Mouse (Mus musculus): ENCODE results near the gene Taf3.
A peak's percentile ranks its signal among the peaks of the same experiment; 100 is the strongest.

The Taf3 gene

DNA sequence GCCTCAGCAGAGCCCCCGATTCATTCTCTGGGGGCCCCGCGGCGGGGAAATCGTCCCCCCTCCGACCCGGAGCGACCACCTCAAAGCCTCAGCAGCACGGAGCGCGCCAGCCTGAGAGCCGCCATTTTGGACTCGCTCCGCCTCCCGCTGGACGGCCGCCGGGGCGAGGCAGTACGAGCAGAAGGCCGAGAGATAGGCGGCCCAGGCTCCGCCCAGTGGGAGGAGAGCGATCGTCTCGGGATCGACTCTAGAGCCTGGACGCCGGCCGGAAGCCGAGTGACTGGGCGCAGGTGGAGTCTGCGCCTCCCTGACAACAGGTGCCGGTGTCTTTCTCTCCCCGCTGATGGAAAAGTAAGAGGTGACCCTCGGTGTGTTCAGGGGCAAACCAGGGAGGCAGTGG is at the start of gene Taf3:
Taf3 (minus strand) TSS at position 136 of the 400 bp plus-strand sequence.
- peak; percentile 96 for DNase-seq (ENCODE audit: low read depth, low spot score)

DNA sequence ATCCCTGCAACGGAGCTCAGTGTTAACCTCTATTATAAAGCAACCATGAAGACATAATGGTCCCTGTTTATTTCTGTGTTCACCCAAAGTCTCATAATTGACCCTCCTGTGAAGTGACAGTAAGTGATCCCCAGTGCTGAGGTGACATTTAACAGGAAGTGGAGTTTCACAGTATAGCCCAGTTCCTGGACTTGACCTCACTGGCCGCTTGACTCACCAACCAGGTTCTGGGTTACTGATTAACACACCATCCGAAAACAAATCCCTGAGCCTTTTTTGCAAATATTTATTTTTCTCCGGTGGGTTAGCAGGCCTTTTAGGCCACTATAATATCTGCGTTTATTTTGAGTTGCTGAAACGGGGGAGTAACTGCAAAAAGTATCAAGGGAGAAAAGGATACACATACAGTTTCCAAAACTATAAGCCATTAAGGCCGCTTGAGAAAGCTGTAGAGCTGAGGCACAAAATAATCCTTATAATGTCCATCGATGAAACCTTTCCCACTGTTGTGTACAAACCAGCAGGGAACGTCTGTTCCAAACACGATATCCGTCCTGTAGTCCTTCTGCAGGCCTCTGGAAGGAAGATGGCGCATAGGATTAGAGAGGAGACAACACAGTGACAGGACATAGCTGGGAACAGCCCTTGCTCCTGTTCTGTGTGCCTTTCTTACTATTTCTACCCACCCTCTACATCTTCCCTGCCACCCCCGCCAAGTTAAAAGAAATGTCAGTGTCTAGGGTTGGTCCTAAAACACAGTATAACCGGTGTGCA is 46.1 kb upstream of the Taf3 start:
- DNase-seq (ENCODE audit: low read depth, low spot score) = no peak

DNA sequence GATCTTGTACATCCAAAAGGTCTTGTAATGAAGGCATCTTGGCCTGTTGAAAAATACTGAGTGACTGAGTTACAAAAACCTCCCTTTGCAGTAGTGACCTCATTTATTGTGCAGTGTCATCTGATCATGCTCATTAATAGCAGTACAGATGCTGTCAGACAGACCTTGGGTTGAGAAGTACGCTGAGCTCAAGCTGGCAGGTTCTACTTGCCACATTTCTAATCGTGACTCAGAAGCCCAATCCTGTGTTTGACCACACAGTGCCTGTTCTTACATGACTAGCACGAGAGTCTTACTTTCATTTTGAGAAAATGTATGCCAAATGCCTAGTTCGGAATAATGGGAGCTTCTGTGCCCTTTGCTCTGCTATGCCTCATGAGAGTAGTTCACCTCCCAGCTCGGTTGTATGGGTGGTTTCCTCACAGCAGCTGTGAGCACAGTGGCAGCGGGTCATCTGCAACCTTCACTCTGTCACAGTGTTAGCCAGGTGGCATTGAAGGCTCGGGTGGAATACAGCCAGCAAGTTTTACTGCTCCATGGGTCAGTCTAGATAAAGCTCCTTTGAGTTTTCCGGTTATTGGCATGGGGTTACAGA is 39.0 kb upstream of the Taf3 start:
- DNase-seq (ENCODE audit: low read depth, low spot score) = no peak

DNA sequence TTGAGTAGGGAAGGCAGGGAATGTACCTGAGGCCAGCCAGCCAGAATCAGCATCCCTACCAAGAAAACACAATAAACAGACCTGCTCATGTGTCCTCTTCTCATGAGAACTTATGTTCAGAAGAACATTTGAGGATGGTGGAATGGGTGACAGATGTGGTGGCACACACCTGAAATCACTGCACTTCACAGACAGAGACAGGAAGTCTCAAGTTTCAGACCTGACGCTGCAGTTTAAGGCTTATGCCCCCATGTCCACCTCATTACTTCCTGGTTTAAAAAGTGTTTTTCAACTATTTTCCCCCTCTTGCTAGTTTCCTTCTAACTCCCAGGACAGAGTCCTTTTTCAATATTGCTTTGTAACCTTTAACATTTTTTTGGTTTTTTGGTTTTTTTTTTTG is 34.3 kb upstream of the Taf3 start:
- peak; percentile 20 for DNase-seq (ENCODE audit: low read depth, low spot score)

DNA sequence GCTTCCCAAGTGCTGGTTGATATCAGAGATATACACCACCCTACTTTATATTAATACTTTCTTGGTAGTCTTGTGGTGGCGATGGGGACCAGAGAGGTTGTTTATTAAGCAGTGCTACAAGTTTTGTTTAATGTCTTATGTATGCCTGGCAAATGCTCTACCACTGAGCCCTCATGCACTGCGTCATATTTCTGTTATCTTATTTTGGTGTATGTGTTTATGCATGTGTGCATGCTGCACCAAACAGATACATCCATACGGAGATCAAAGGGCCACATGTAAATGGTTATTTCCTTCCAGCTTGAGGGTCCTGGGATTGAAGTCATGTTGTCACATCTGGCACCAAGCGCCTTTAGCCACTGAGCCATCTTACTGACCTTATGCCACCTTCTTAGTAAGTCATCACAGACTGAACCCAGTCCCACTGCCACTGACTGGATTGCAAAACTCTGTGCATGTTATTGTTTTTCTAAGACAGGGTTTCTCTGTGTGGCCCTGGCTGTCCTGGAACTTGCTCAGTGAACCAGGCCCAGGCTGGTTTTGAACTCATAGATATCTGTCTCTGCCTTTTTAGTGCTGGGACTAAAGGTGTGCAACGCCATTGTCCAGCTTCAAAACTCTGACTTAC is 33.2 kb upstream of the Taf3 start:
- no peak for DNase-seq (ENCODE audit: low read depth, low spot score)

DNA sequence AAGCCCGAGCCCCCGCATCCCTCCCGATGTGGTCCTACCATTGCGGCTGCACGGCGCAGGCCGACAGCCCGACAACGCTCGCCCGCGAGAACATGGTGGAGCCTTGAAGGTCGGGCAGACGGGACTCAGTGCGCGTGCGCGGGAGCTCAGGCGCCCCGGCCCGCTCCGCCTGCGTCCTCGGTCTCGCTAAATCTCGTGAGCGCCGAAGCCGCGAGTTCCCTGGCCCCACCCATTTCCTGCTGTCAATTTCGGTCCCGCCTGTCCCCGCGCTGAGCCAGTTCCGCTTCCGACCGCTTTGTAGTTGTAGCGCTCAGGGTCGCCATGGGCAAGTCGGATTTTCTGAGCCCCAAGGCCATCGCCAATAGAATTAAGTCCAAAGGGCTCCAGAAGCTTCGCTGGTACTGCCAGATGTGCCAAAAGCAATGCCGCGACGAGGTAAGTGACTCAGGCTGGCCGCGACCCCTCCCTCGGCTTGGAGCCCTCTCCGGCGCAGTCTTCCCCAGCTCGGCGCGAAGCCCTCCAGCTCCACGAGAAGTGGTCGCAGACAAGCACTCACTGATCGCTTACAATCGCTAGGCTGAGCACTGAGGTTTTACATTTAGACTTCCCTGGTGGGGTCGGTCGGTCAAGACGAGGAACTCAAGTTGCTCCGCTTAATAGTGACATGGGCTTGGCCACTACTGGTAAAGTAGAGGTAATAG is 32.1 kb upstream of the Taf3 start, which contains the start of the genes Atp5c1 and Kin:
Atp5c1 (minus strand) TSS at position 201 of the 701 bp plus-strand sequence.
Kin (plus strand) TSS at position 284 of the 701 bp plus-strand sequence.
- peak; percentile 99 for DNase-seq (ENCODE audit: low read depth, low spot score)

DNA sequence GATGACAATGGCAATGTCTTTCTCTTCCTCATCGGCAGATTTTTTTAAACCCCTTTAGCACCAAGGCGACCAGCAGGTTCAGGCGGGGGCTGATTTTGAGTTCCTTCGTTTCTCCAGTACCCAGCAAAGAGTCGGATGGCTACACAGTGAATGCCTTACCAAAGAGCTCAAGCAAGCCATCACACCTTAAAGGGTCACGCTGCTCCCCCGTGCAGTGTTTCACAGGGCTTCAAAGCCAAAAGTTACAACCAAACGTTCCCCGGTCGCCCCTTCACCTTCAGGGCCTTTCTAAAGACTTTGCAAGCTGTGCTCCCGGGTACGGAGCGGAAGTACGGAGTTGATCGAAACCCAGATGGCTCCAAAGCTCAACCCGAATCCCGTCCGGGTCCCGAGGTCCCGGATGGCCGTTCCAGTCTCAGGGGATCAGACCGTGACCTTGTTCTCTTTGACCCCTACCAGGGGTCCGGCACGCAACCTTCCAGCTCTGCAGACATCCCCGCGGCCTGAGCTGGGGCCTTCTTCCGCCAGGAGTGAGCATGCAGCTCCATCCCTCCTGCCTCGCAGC is 31.4 kb upstream of the Taf3 start:
- DNase-seq (ENCODE audit: low read depth, low spot score) = no peak

DNA sequence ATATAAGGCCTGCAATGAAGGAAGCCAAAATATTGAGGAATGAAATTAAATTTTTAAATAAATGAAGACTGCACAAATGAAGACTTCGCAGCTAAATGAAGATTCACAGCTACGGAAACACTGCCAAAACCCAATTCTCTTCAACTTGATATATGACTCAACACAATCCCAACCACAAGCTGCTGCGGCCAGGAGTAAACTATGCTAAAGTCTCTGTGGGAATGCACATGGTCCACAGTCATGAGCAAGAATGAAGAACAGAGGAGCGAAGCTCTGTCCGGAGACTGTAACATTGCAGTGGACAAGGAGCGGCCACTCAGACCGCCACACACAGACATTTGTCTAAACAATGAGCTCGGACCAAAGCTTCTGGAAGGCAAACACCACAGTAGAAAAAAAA is 28.3 kb upstream of the Taf3 start:
- DNase-seq (ENCODE audit: low read depth, low spot score) = no peak

DNA sequence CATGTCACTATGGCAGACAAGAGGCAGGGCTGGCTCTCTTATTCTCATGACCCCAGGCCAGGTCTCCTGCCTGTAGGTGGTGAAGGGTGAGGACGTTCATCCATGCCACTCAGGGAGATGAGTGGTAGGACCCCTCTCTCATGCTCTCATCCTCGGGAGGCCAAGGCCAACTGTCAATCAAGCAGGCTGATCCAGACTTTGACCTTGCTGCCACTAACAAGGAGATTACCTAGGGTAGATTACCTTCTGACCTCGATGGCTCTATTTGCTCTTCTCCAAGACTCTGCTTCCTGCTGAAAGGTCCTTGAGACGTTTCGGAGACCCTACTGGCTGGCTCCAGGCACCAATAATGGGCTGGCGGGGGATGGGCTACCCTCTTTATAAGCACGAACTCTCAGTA is 26.1 kb upstream of the Taf3 start:
- DNase-seq (ENCODE audit: low read depth, low spot score) = no peak

DNA sequence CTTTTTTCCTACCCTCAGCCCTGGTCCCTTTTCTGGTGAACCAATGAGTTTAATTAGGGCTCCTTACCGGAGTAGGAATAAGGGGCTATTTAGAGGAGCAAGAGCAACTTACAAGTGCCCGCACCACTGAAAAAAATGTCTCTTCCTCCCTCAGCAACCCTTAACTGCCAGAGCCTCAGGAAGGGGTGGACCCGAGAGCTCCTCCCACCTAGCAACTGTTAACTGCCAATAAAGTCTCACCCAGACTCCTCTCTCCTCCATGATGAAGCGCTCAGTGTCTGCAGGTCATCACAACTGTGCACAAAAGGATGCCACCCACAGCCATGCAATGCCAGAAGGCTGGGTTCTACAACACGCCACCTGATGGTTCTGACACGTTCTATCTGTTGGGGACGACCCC is 23.4 kb upstream of the Taf3 start:
- DNase-seq (ENCODE audit: low read depth, low spot score) = no peak

DNA sequence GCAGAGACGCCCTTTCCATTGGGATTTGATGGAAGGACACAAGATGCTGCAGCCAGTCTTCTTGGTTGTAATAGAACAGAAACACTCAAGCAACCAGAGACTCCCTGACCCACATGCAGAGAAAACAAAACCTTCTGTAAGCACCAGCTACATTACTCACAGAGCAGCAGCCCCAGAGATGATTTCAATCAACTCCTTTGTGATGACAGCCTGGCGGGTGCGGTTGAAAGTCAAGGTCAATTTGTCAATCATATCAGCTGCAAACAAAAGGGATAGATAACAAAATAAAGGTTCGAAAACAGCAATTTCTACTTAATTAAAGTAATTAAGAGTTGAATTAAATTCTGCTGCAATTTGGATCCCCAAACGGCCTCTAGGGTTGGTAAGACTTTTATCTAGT is 10.4 kb upstream of the Taf3 start:
- DNase-seq (ENCODE audit: low read depth, low spot score) = no peak

DNA sequence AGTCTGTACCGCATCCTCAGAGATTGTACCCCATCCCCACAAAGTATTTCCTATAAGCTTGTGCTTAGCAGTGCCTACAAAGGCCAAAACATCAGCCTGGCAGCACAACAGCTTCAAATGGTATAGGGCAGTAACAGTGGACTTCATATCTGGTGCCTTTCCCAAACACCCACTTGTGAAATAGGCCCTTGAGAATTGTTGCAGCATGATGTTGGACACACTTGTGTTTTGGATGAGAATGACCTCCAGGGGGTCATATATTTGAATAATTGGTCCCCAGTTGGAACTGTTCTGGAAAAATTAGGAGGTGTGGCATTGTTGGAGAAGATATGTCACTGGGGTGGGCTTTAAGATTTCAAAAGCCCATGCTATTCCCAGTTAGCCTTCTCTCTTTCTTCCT is 3.6 kb upstream of the Taf3 start:
- DNase-seq (ENCODE audit: low read depth, low spot score) = no peak

DNA sequence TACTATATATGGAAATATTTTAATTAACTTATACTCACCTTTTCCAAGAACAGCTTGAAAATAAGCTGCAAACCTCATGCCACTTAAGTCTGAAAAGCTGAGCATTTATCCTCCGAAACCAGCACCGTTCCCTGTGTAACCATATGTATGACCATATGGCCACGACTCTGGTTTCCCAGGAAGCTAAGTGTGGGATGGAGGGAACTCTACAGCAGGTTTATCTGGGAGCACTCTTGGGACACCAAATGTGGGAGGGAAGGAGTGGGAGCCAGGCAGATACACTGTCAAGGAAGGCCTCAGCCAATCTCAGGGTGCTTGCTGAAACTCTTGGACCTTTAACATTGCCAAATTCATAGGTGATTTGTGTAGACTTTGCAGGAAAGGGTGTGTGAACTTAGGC is 2.5 kb upstream of the Taf3 start:
- DNase-seq (ENCODE audit: low read depth, low spot score) = no peak

DNA sequence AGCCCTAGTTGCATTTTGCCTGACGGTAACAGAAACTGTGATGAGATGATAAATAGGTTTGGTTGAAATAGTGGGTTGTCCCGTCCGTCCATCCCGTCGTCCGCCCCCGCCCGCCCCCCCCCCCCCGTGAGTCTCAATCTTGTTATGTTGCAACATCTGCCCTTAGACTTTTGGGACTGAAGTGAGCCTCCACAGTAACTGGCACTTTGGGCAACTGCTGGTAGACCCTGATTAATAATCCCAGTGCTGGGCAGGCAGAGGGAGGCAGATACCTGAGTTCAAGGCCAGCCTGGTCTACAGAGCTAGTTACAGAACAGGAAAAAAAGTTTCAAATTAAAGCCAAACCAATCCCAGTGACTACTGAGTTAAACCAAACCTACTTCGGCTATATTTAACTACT is 1.1 kb upstream of the Taf3 start:
- no peak for DNase-seq (ENCODE audit: low read depth, low spot score)

DNA sequence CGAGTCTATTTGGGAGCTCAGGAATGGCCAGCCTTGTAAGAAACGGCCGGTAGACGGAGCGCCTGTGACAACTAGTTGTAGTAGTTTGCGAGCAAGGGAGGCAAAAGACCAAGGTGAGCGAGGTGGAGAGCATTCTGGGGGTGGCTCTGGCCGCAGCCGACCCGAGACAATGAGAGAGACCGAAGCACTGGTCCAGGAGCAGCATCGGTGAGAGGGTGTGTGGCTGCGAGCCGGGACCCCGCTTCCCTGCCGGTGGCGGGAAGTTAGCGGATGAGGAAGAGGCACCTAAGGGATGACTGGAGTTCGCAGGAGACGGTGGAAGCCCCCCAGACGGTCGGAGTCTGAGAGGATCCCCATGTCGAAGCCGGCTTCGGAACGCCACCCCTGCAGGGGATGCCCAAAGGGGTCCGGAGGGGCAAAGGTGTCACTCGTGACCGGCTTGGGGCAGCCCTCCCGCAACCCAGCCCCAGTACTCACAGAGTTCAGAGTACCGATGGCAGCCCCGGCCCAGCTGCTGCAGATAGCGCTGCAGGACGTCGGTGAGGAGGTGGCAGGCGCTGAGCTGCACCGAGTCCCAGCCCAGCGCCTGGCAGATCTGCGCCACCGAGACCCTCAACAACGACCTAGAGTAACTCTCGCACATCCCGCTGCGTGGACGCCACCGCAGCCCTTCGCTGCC is 499 bp downstream of the Taf3 start:
- DNase-seq (ENCODE audit: low read depth, low spot score) = peak; percentile 40

DNA sequence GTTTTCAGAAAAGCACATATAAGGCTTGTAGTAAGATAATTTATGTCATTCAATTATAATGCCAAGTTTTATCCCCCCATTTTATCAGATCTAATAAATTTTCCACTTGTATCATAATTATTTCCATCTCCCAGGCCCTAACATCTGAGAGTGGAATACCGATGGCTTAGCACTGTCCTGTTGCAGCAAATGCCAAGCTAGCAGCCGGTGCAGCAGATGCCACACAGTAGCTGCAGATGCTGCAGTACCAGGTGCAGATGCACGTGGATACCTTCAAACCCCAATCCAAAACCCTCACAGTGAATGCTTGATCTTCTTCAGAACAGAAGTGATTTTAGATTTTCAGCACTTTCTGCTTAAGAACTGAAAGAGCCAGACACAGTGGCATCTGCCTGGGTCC is 13.4 kb downstream of the Taf3 start:
- no peak for DNase-seq (ENCODE audit: low read depth, low spot score)

DNA sequence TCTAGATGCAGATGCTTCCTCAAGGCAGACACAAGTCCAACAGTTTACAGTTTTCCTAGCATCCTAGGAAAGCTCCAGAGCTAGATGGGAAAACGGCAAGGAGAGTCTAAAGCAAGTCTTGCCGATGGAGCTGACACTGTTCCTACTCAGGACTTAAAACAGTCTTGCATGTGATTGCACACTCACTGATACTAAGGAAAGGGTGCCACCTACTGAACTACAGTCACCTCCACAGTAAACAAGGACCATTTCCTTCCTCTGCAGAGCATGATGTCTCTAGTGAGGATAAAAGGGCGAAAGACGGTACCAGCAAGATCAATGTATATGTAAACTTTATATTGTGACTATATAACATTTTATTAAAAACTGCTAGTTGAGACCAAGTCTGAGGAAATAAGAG is 14.7 kb downstream of the Taf3 start:
- DNase-seq (ENCODE audit: low read depth, low spot score) = peak; percentile 41

DNA sequence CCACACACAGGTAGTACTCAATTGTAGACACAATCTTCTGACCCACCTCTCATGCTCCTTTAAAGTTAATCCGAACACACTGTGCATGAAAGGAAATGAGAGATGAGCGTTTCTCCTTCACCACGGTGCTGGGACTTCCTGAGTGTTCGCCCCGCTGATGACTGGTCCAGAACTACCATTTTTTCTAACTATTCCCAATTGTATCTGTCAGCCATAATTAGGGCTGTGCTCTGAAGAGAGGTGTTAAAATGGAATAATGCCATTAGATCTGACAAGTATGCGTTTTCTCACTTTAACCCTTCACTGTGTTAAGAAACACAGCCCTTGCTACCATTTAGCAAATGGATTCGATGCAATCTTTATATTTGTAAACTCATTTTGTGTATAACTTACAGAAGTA is 18.6 kb downstream of the Taf3 start:
- DNase-seq (ENCODE audit: low read depth, low spot score) = no peak

DNA sequence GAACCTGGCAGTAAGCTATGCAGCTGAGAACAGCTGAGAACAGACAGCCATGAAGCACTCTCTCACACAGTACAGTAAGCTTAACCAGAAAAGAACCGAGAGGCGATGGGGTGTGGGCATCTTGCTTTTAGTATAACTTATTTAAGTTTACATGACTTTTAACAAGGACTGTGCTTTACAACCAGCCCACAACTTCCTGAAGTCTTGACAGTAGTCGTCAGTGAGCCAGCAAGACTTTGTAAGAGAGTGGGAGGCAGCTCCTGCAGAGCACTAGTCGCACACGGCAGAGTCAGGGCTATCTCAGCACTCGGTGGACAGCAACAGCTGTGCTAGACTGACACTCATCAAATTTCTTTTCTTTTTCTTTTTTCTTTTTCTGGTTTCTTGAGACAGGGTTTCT is 24.1 kb downstream of the Taf3 start:
- peak; percentile 44 for DNase-seq (ENCODE audit: low read depth, low spot score)

DNA sequence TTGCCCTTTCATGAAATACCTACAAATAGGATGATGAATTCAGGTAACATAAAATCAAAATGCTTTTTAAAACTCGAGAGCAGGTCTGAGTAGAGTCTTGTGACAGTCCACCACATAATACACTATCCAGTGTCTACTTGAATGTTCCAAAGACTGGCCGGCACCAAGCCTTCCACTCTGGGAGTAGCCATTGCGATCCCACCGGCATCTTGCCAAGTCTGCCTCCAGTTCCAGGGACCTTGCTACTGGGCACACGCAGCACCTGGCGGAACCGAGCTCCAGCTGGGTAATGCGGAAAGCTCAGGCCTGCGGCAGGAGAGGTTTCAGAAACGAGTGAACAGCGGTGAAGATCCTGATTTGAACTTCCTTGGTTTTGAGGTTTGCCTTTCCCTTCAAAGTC is 27.1 kb downstream of the Taf3 start:
- DNase-seq (ENCODE audit: low read depth, low spot score) = no peak

DNA sequence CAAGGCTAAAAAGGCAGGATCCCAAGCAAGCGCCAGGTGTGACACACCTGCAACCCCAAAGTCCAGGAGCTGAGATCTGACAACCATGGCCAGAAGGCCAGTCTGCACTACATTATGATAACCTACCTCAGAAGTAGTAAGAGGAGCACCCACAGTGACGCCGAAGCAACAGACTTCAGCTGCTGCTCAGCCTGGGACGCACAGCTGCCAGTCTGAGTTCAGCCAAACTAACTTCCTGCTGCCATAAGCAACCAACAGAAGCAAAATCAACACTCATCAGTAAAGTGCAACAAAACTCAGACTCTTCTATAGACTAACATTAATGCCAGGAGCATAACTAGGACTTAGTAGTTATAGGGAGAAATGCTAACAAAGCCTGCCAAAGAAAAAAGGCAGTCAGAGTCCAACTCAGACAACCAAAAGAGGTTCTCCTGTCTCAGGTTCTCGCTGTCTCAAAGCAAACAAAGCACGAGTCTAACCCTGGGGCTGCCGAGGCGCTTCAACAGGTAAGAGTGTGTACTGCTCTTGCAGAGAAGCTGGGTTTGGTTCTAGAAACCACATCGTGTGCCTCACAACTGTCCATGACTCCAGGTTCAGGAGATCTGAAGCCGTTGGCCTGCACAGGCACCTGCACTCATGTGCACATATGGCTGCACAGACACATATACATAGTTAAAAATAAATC is 33.3 kb downstream of the Taf3 start:
- DNase-seq (ENCODE audit: low read depth, low spot score) = peak; percentile 44

Measured in CD4-positive, CD25-positive, alpha-beta regulatory T cell, adult 2 months (primary cell).